ENCODE assay signal across 23 mouse cellular contexts in genomic region chrX:129413628-129414000, GRCm38 (mm10).
DNase-seq lines count a peak whose midpoint lies in the region; ATAC-seq lines count a peak whose summit lies in the region.
"Had no signal": no experiment of that assay in that cellular context is flagged by ENCODE, and none has a peak within 500 bp of the region (broad histone marks: within the 10 kb centered on the region; RNA-seq: fewer than 3 reads in every experiment).

No protein-coding gene starts in this region.

- H3K27me3 ChIP-seq in forebrain, embryonic 14.5 days (replicated peaks; ENCODE audit: control insufficient read depth, insufficient read depth, low read length) = no peaks in the 10 kb centered on the region
- no peaks in the 10 kb centered on the region for H3K27me3 ChIP-seq in forebrain, embryonic 16.5 days (replicated peaks; ENCODE audit: control insufficient read depth, insufficient read depth, low read length)
- no peaks in the 10 kb centered on the region for H3K27me3 ChIP-seq in hindbrain, embryonic 14.5 days (ENCODE audit: control insufficient read depth, insufficient read depth, low read length)
- H3K27me3 ChIP-seq: embryonic facial prominence, embryonic 15.5 days; heart, embryonic 12.5 days; hindbrain, embryonic 12.5 days; liver, embryonic 15.5 days; neural tube, embryonic 15.5 days had no signal

- DNase-seq in forebrain, embryonic 14.5 days (ENCODE audit: low spot score) = peak; percentile 10
- peak; percentile 1 for DNase-seq in lung, postnatal 10 days
- no peak for DNase-seq in lung, postnatal 4 days
- peak; percentile 33 for DNase-seq in brain, adult 2 months (ENCODE audit: low read depth, low spot score)
- DNase-seq in lung, postnatal 36 days = peak; percentile 2
- no peak for DNase-seq in hindbrain, embryonic 14.5 days (ENCODE audit: low spot score)
- DNase-seq: adrenal gland, adult 2 months; B cell, adult 2 months; gastrocnemius, adult 2 months; kidney, adult 2 months; kidney, postnatal 14 days; layer of hippocampus, postnatal 36 days; right cerebral cortex, postnatal 4 days; thymus, adult 2 months had no signal

- no peak overlapping the region for H3K4me3 ChIP-seq in forebrain, embryonic 14.5 days (ENCODE audit: low read depth, low read length)
- no peak overlapping the region for H3K4me3 ChIP-seq in forebrain, embryonic 16.5 days (replicated peaks; ENCODE audit: low read length)
- no peak overlapping the region for H3K4me3 ChIP-seq in hindbrain, embryonic 14.5 days (replicated peaks; ENCODE audit: low read length)
- H3K4me3 ChIP-seq: embryonic facial prominence, embryonic 15.5 days; gastrocnemius, adult 2 months; heart, embryonic 12.5 days; hindbrain, embryonic 12.5 days; layer of hippocampus, adult 2 months; liver, embryonic 15.5 days; neural tube, embryonic 15.5 days had no signal

- H3K27ac ChIP-seq in forebrain, embryonic 14.5 days (ENCODE audit: low read depth, low read length) = no peak overlapping the region
- no peak overlapping the region for H3K27ac ChIP-seq in forebrain, embryonic 16.5 days (ENCODE audit: low read length)
- H3K27ac ChIP-seq in hindbrain, embryonic 14.5 days = no peak overlapping the region
- H3K27ac ChIP-seq: embryonic facial prominence, embryonic 15.5 days; gastrocnemius, adult 2 months; hindbrain, embryonic 12.5 days; layer of hippocampus, adult 2 months; liver, embryonic 15.5 days; neural tube, embryonic 15.5 days had no signal

- no peaks in the 10 kb centered on the region for H3K36me3 ChIP-seq in forebrain, embryonic 14.5 days (ENCODE audit: control insufficient read depth, insufficient read depth, low read length)
- no peaks in the 10 kb centered on the region for H3K36me3 ChIP-seq in forebrain, embryonic 16.5 days (ENCODE audit: control insufficient read depth, insufficient read depth)
- H3K36me3 ChIP-seq in hindbrain, embryonic 14.5 days (replicated peaks; ENCODE audit: control insufficient read depth, insufficient read depth) = no peaks in the 10 kb centered on the region
- H3K36me3 ChIP-seq: embryonic facial prominence, embryonic 15.5 days; heart, embryonic 12.5 days; hindbrain, embryonic 12.5 days; liver, embryonic 15.5 days; neural tube, embryonic 15.5 days had no signal

- H3K4me2 ChIP-seq in forebrain, embryonic 14.5 days (ENCODE audit: low read length) = no peak overlapping the region
- no peak overlapping the region for H3K4me2 ChIP-seq in forebrain, embryonic 16.5 days (ENCODE audit: low read length)
- no peak overlapping the region for H3K4me2 ChIP-seq in hindbrain, embryonic 14.5 days (replicated peaks)
- H3K4me2 ChIP-seq: embryonic facial prominence, embryonic 15.5 days; heart, embryonic 12.5 days; hindbrain, embryonic 12.5 days; liver, embryonic 15.5 days; neural tube, embryonic 15.5 days had no signal

- H3K9ac ChIP-seq in forebrain, embryonic 14.5 days (ENCODE audit: low read length) = no peak overlapping the region
- no peak overlapping the region for H3K9ac ChIP-seq in forebrain, embryonic 16.5 days (replicated peaks; ENCODE audit: low read depth, low read length)
- no peak overlapping the region for H3K9ac ChIP-seq in hindbrain, embryonic 14.5 days
- H3K9ac ChIP-seq: embryonic facial prominence, embryonic 15.5 days; heart, embryonic 12.5 days; hindbrain, embryonic 12.5 days; liver, embryonic 15.5 days; neural tube, embryonic 15.5 days had no signal

- H3K4me1 ChIP-seq in forebrain, embryonic 14.5 days (ENCODE audit: control insufficient read depth, insufficient read depth, low read length) = no peaks in the 10 kb centered on the region
- no peaks in the 10 kb centered on the region for H3K4me1 ChIP-seq in forebrain, embryonic 16.5 days (replicated peaks; ENCODE audit: control insufficient read depth, insufficient read depth, low read length)
- no peaks in the 10 kb centered on the region for H3K4me1 ChIP-seq in hindbrain, embryonic 14.5 days (replicated peaks; ENCODE audit: control insufficient read depth, insufficient read depth, low read length)
- H3K4me1 ChIP-seq: embryonic facial prominence, embryonic 15.5 days; heart, embryonic 12.5 days; hindbrain, embryonic 12.5 days; liver, embryonic 15.5 days; neural tube, embryonic 15.5 days had no signal

- ATAC-seq in forebrain, embryonic 14.5 days = no peak; the same call in 1 of the 2 replicates
- no peak for ATAC-seq in forebrain, embryonic 16.5 days
- no peak for ATAC-seq in hindbrain, embryonic 14.5 days (ENCODE audit: low FRiP score)
- ATAC-seq: inflammation-experienced regulatory T-cells, adult 6 months; midbrain, embryonic 16.5 days had no signal

- no peaks in the 10 kb centered on the region for H3K9me3 ChIP-seq in forebrain, embryonic 14.5 days (replicated peaks; ENCODE audit: control insufficient read depth, low read length)
- no peaks in the 10 kb centered on the region for H3K9me3 ChIP-seq in forebrain, embryonic 16.5 days (ENCODE audit: control insufficient read depth, low read length)
- H3K9me3 ChIP-seq in hindbrain, embryonic 14.5 days (ENCODE audit: control insufficient read depth, low read length) = no peaks in the 10 kb centered on the region
- H3K9me3 ChIP-seq: embryonic facial prominence, embryonic 15.5 days; heart, embryonic 12.5 days; hindbrain, embryonic 12.5 days; liver, embryonic 15.5 days; neural tube, embryonic 15.5 days had no signal

Comparison
In these comparisons a context has a peak if more than half of its experiments do, and no peak if none do; other contexts are left out.
1. DNase-seq: peak in forebrain, embryonic 14.5 days (single experiment), lung, postnatal 10 days (single experiment), brain, adult 2 months (single experiment) and lung, postnatal 36 days (single experiment); none in lung, postnatal 4 days (0 of 2) and hindbrain, embryonic 14.5 days (single experiment).